Mouse (Mus musculus): Measurements from ENCODE around the gene Tmprss9. TPM values are rescaled to one million over a fixed set of nuclear protein-coding genes. Genes with fewer than 3 reads are reported as not detected.

Tmprss9 gene
- total RNA-seq, 2 experiments from 2014 or later = 0.06 TPM; not detected in 1

GRCm38 (mm10) chr10:80932206-80932605 lies 60.6 kb downstream of the Tmprss9 start:
- intact Hi-C loops (cut with DNase I; ENCODE audit: low total_unique reads) = no loop called here

GRCm38 (mm10) chr10:80932700-80933420 lies 61.2 kb downstream of the Tmprss9 start:
- no peak for DNase-seq
- intact Hi-C loops (cut with DNase I; ENCODE audit: low total_unique reads) = no loop called here

More at GRCm38 (mm10) chr10:80932206-80932605, 60.6 kb downstream of the Tmprss9 start:
- no peak for DNase-seq

GRCm38 (mm10) chr10:80933421-80933979 lies 61.9 kb downstream of the Tmprss9 start:
- intact Hi-C loops (cut with DNase I; ENCODE audit: low total_unique reads) = no loop called here
- peak; percentile 34 for DNase-seq

GRCm38 (mm10) chr10:80934136-80934985 lies 62.7 kb downstream of the Tmprss9 start:
- DNase-seq = no peak
- intact Hi-C loops (cut with DNase I; ENCODE audit: low total_unique reads) = no loop called here

- intact Hi-C loops (cut with DNase I; ENCODE audit: low total_unique reads) = no loop called here
- no peak for DNase-seq
Measured at GRCm38 (mm10) chr10:80935241-80935640, 63.6 kb downstream of the Tmprss9 start.

GRCm38 (mm10) chr10:80935698-80936097 lies 64.0 kb downstream of the Tmprss9 start:
- intact Hi-C loops (cut with DNase I; ENCODE audit: low total_unique reads) = no loop called here

GRCm38 (mm10) chr10:80936135-80936809 lies 64.6 kb downstream of the Tmprss9 start:
- intact Hi-C loops (cut with DNase I; ENCODE audit: low total_unique reads) = no loop called here
- peak; percentile 77 for DNase-seq

More at GRCm38 (mm10) chr10:80935698-80936097, 64.0 kb downstream of the Tmprss9 start:
- no peak for DNase-seq

GRCm38 (mm10) chr10:80936810-80937164 lies 65.1 kb downstream of the Tmprss9 start:
- intact Hi-C loops (cut with DNase I; ENCODE audit: low total_unique reads) = no loop called here
- DNase-seq = no peak

- peak; percentile 77 for DNase-seq
- intact Hi-C loops (cut with DNase I; ENCODE audit: low total_unique reads) = no loop called here
Measured at GRCm38 (mm10) chr10:80937646-80938045, 66.0 kb downstream of the Tmprss9 start.

GRCm38 (mm10) chr10:80938831-80939550 lies 67.3 kb downstream of the Tmprss9 start:
- DNase-seq = peak; percentile 48
- intact Hi-C loops (cut with DNase I; ENCODE audit: low total_unique reads) = no loop called here

GRCm38 (mm10) chr10:80939671-80940070 lies 68.0 kb downstream of the Tmprss9 start:
- peak; percentile 84 for DNase-seq
- intact Hi-C loops (cut with DNase I; ENCODE audit: low total_unique reads) = no loop called here

- intact Hi-C loops (cut with DNase I; ENCODE audit: low total_unique reads) = no loop called here
- DNase-seq = peak; percentile 85
Measured at GRCm38 (mm10) chr10:80940320-80940987, 68.8 kb downstream of the Tmprss9 start.

GRCm38 (mm10) chr10:80940988-80941347 lies 69.3 kb downstream of the Tmprss9 start:
- intact Hi-C loops (cut with DNase I; ENCODE audit: low total_unique reads) = no loop called here
- DNase-seq = peak; percentile 32

- intact Hi-C loops (cut with DNase I; ENCODE audit: low total_unique reads) = no loop called here
- no peak for DNase-seq
Measured at GRCm38 (mm10) chr10:80942919-80943318, 71.3 kb downstream of the Tmprss9 start.

- intact Hi-C loops (cut with DNase I; ENCODE audit: low total_unique reads) = no loop called here
- DNase-seq = no peak
Measured at GRCm38 (mm10) chr10:80943701-80944100, 72.1 kb downstream of the Tmprss9 start.

GRCm38 (mm10) chr10:80944231-80944630 lies 72.6 kb downstream of the Tmprss9 start:
- intact Hi-C loops (cut with DNase I; ENCODE audit: low total_unique reads) = no loop called here

GRCm38 (mm10) chr10:80946684-80947437 lies 75.2 kb downstream of the Tmprss9 start:
- no peak for DNase-seq
- intact Hi-C loops (cut with DNase I; ENCODE audit: low total_unique reads) = no loop called here

More at GRCm38 (mm10) chr10:80944231-80944630, 72.6 kb downstream of the Tmprss9 start:
- no peak for DNase-seq

GRCm38 (mm10) chr10:80947802-80948201 lies 76.2 kb downstream of the Tmprss9 start:
- intact Hi-C loops (cut with DNase I; ENCODE audit: low total_unique reads) = no loop called here
- DNase-seq = peak; percentile 51
